Mouse (Mus musculus) lung, postnatal 0 days (tissue): Measurements from ENCODE around the gene Tmem56. TPM values are rescaled to one million over a fixed set of nuclear protein-coding genes. Genes with fewer than 3 reads are reported as not detected.

Experiments
- ATAC-seq: fragments of 200-750 bp; cut with Nextera tagmentation; 2 replicates; pipeline ENCODE4 v1.8.0; 2017; ENCODE audit warnings: moderate library complexity
- DNase-seq: peaks from one replicate; pipeline ENCODE4 v3.0.0-alpha.2; 2016; ENCODE audit warnings: low spot score
- H3K27ac ChIP-seq: fragments of 300-500 bp; sonication (generic); 2 replicates; pipeline ENCODE4 v1.5.1; 2014; ENCODE audit warnings: antibody characterized with exemption, mild to moderate bottlenecking, low read length, mixed read lengths
- H3K27me3 ChIP-seq: fragments of 300-500 bp; sonication (generic); replicated peaks from 2 replicates; pipeline ENCODE4 v1.6.1; 2014; ENCODE audit warnings: low read length, mixed read lengths; ENCODE audit not compliant: insufficient read depth
- H3K36me3 ChIP-seq: fragments of 300-500 bp; sonication (generic); 2 replicates; pipeline ENCODE4 v1.6.1; 2014; ENCODE audit warnings: low read length, mixed read lengths; ENCODE audit not compliant: insufficient read depth
- H3K4me1 ChIP-seq: fragments of 300-500 bp; sonication (generic); 2 replicates; pipeline ENCODE4 v1.6.1; 2014; ENCODE audit warnings: antibody characterized with exemption, low read depth, low read length, mixed read lengths; ENCODE audit not compliant: insufficient read depth
- H3K4me2 ChIP-seq: fragments of 300-500 bp; sonication (generic); replicated peaks from 2 replicates; pipeline ENCODE4 v1.6.1; 2014; ENCODE audit warnings: low read depth, mild to moderate bottlenecking, low read length, moderate library complexity, mixed read lengths
- H3K4me3 ChIP-seq: fragments of 300-500 bp; sonication (generic); 2 replicates; pipeline ENCODE4 v1.5.1; 2014; ENCODE audit warnings: low read depth, low read length
- H3K9ac ChIP-seq: fragments of 300-500 bp; sonication (generic); replicated peaks from 2 replicates; pipeline ENCODE4 v1.6.1; 2014; ENCODE audit warnings: low read depth, mild to moderate bottlenecking
- H3K9me3 ChIP-seq: fragments of 300-500 bp; sonication (generic); 2 replicates; pipeline ENCODE4 v1.6.1; 2016; ENCODE audit warnings: low read length, mixed read lengths
- CTCF ChIP-seq: IDR thresholded peaks from 2 replicates; pipeline ENCODE4 v1.5.1; 2016; ENCODE audit warnings: antibody characterized with exemption, mild to moderate bottlenecking
- EP300 ChIP-seq: IDR thresholded peaks from 2 replicates; pipeline ENCODE4 v1.6.1; 2016; ENCODE audit warnings: antibody characterized with exemption, mild to moderate bottlenecking, control low read depth
- WGBS: fragments of 180-500 bp; shearing (Covaris S2); extraction: QIAGEN DNeasy Blood & Tissue Kit; methylation state at CpG from one replicate; pipeline ENCODE4 v1.1.7; 2014; 5-methylcytosine and 5-hydroxymethylcytosine counted together
- polyA plus RNA-seq: library from polyadenylated mRNA; unstranded; fragments of >200 nt; fragmentation: Nextera tagmentation; extraction: Ambion mirVana; gene quantifications from 2 replicates; pipeline ENCODE4 v1.2.1, GENCODE M21; 2015

Tmem56 gene
- polyA plus RNA-seq, 1 experiment from 2014 or later, result 1.5 TPM

DNA sequence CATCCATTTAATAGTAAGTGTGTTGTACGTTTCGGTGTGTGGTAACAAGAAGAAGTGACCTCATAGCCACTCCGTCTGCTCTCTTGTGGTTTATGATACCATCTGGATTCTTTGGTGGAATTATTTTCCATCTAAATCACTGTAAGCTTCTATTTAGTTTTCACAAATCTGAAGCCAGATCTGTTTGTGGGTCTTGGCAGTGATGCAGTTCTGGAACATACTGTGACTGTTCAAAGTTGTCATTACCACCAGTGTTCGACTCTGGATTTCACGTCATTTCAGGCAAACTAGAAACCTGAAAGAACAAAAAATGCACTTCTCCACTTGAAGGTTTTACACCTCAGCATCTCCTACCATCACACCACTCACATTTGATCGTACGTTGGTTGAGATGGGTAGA, 32.6 kb upstream of the Tmem56 start:
- Histone ChIP-seq H3K4me2 (no peak overlapping the region), H3K27ac (no peak overlapping the region), H3K9ac (no peak overlapping the region), H3K4me1 (no peaks in the 10 kb centered on the region), H3K9me3 (no peaks in the 10 kb centered on the region; the same call in 1 of the 2 replicates), H3K36me3 (no peaks in the 10 kb centered on the region), H3K27me3 (no peaks in the 10 kb centered on the region), H3K4me3 (no peak overlapping the region)
- TF ChIP-seq EP300, result no peak
- no peak for TF ChIP-seq CTCF
- 93% methylated on average over 7 of the region's 7 CpGs for WGBS
- ATAC-seq (no peak), DNase-seq (no peak)

DNA sequence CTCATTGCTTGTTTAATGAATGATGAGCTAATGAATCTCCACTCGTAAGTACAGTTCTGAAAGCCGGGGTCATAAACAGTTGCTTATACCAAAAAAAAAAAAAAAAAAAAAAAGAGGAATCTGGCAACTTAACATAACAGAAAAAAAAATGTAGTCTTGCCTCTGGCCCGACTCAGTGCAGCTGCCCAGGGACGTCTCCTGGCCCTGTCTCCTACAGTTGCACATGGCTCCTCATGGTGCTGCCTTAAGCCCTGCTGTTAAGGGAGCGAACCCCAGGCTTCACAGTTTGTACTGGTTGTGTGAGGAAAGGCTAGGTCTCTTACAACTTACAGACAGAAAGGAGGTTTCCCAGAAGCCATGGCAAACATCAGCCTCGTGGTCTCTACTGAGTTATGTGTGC, 31.3 kb upstream of the Tmem56 start:
- H3K4me2 ChIP-seq, result no peak overlapping the region
- no peak overlapping the region for H3K9ac ChIP-seq
- WGBS, result 75% methylated on average over 6 of the region's 6 CpGs
- H3K27ac ChIP-seq, result no peak overlapping the region
- no peaks in the 10 kb centered on the region for H3K36me3 ChIP-seq
- H3K27me3 ChIP-seq, result no peaks in the 10 kb centered on the region
- no peaks in the 10 kb centered on the region; the same call in 1 of the 2 replicates for H3K9me3 ChIP-seq
- H3K4me1 ChIP-seq, result no peaks in the 10 kb centered on the region
- TF ChIP-seq EP300 (no peak), CTCF (no peak)
- no peak for DNase-seq
- no peak overlapping the region for H3K4me3 ChIP-seq
- no peak for ATAC-seq

DNA sequence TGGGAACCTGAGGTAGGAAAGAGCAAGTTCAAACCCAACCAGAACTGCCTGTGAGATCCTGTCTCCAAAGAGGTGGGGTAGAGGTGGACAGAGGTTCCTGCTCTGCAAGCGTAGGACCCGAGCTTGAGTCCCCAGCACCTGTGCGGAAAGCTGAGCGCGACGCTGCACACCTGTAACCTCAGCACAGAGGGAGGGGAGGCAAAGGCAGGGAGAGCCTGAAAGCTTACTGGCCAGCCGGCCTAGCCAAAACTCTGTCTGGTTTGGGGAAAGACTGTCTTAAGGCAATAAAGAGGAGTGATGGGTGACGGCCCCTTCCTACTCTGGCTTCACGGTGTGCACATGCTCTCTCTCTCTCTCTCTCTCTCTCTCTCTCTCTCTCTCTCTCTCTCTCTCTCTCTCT, 30.1 kb upstream of the Tmem56 start:
- Histone ChIP-seq H3K27me3 (no peaks in the 10 kb centered on the region), H3K4me1 (no peaks in the 10 kb centered on the region), H3K4me2 (no peak overlapping the region), H3K4me3 (no peak overlapping the region), H3K9me3 (no peaks in the 10 kb centered on the region; the same call in 1 of the 2 replicates), H3K36me3 (no peaks in the 10 kb centered on the region), H3K27ac (no peak overlapping the region), H3K9ac (no peak overlapping the region)
- no peak for ATAC-seq
- DNase-seq, result no peak
- 70% methylated on average over 8 of the region's 9 CpGs for WGBS
- TF ChIP-seq CTCF (no peak), EP300 (no peak)

DNA sequence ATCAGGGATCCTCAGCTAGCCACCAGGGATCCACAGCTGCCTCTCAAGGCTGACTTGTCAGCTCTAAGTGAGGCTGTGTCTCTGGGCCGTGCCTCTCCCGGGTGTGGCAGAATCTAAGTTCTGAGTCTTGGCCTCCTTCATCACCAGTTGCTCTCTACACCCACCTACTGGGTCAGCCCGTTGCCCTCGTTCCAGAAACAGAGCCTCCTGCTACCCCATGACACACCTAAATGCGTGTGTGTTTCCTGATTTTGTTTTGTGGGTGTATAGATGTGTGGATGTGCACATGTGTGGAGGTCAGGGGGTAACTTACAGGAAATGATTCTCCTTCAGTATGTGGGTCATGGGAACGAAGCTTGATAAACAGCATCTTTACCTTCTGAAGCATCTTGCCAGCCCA, 29.5 kb upstream of the Tmem56 start:
- no peak for TF ChIP-seq CTCF
- TF ChIP-seq EP300, result no peak
- Histone ChIP-seq H3K27ac (no peak overlapping the region), H3K4me1 (no peaks in the 10 kb centered on the region), H3K27me3 (no peaks in the 10 kb centered on the region), H3K9me3 (no peaks in the 10 kb centered on the region; the same call in 1 of the 2 replicates), H3K4me3 (no peak overlapping the region), H3K9ac (no peak overlapping the region), H3K4me2 (no peak overlapping the region), H3K36me3 (no peaks in the 10 kb centered on the region)
- DNase-seq (no peak), ATAC-seq (no peak)
- 74% methylated on average over 6 of the region's 6 CpGs for WGBS

DNA sequence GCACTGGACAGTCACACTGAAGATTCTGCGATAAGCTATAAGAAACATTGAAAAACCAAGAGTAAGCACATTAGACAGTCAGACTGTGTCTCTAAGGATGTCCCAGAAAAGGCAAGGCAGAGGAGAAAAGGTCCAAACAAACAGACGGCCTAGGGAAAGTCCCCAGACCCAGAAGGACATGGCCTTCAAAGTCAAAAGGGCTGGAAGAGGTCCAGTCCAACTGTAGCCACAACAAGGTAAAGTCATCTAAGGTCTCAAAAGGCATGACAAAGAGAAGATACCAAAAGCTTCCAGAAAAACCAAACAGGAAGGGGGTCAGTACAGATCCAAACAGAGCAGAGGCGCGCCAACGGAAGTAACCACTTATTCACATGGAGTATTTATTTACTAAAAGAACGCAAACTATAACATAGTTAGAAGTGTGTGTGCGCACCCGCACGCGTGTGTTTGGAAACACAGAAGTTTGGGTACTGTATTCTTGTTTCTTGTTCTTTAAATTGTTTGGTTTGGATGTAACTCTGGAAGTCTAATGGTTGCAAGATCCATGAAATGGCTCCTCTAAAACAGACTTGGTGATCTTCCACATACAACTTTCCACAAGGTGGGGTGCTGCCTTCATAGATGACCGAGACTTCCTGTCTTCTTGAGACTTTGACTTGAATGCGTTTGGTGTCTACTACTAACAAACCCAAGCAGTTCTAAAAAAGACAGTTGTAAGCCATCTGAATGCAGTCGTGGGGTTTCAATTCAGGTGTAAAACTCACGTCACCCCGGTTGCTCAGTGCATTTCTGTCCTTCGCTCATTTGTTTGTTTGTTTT, 27.2 kb upstream of the Tmem56 start:
- peak; percentile 28; the same call in 1 of the 2 replicates for TF ChIP-seq EP300
- TF ChIP-seq CTCF, result peak; percentile 72
- peak; percentile 41 for ATAC-seq
- Histone ChIP-seq H3K4me1 (no peaks in the 10 kb centered on the region), H3K27me3 (no peaks in the 10 kb centered on the region), H3K36me3 (no peaks in the 10 kb centered on the region), H3K9me3 (no peaks in the 10 kb centered on the region), H3K4me3 (no peak overlapping the region), H3K9ac (no peak overlapping the region), H3K4me2 (no peak overlapping the region), H3K27ac (no peak overlapping the region; the same call in 1 of the 2 replicates)
- peak; percentile 76 for DNase-seq
- WGBS, result 61% methylated on average over 16 of the region's 16 CpGs

DNA sequence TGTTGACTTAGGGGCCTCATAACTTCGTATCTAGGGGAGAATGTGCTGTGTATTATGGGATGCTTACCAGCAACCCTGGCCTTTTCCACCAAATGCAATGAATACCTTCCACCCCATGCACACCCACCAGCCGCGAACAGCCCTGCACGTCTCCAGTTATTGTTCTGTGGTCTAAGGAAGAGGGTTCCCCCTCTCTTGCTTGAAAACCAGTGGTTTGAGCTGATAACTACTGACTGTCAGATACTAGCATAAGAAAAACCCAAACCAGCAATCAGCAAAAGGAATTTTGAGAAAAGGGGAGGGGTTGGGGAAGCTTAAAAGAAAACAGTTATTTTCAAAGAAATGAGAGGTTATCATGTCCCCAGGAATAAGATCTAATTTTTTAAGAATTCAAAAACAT, 26.5 kb upstream of the Tmem56 start:
- H3K4me1 ChIP-seq, result no peaks in the 10 kb centered on the region
- H3K9ac ChIP-seq, result no peak overlapping the region
- ATAC-seq (no peak), DNase-seq (no peak)
- H3K9me3 ChIP-seq, result no peaks in the 10 kb centered on the region
- H3K4me2 ChIP-seq, result no peak overlapping the region
- H3K27ac ChIP-seq, result no peak overlapping the region
- WGBS, result 81% methylated on average over 4 of the region's 4 CpGs
- H3K36me3 ChIP-seq, result no peaks in the 10 kb centered on the region
- TF ChIP-seq CTCF, result no peak
- no peak for TF ChIP-seq EP300
- no peak overlapping the region for H3K4me3 ChIP-seq
- H3K27me3 ChIP-seq, result no peaks in the 10 kb centered on the region
